Mouse (Mus musculus): ENCODE results near the gene Slc12a9. TPM values are rescaled to one million over a fixed set of nuclear protein-coding genes. Genes with fewer than 3 reads are reported as not detected.

Slc12a9 gene
- polyA plus RNA-seq, 1 experiment from 2014 or later, result 7.5 TPM

GRCm38 (mm10) chr5:137291381-137291926 is 41.9 kb downstream of the Slc12a9 start:
- H3K36me3 ChIP-seq (ENCODE audit: control insufficient read depth, insufficient read depth, low read length), result no peaks in the 10 kb centered on the region
- H3K9ac ChIP-seq (ENCODE audit: low read depth, low read length), result no peak overlapping the region
- H3K9me3 ChIP-seq (ENCODE audit: control insufficient read depth, low read length), result no peaks in the 10 kb centered on the region
- H3K4me3 ChIP-seq (ENCODE audit: low read depth, low read length), result no peak overlapping the region
- no peak overlapping the region for H3K27ac ChIP-seq (ENCODE audit: low read depth, low read length)
- H3K4me1 ChIP-seq (replicated peaks; ENCODE audit: control insufficient read depth, insufficient read depth, low read length), result peaks cover 18% of the 10 kb centered on the region
- H3K27me3 ChIP-seq (ENCODE audit: control insufficient read depth, insufficient read depth, low read length), result peaks cover 34% of the 10 kb centered on the region
- ATAC-seq (ENCODE audit: low FRiP score) (no peak), DNase-seq (ENCODE audit: low spot score) (no peak)
- 85% methylated on average over 15 of the region's 15 CpGs for WGBS
- no peak overlapping the region for H3K4me2 ChIP-seq (replicated peaks; ENCODE audit: low read depth, low read length)

GRCm38 (mm10) chr5:137290677-137291076 is 42.7 kb downstream of the Slc12a9 start:
- DNase-seq (ENCODE audit: low spot score) (peak; percentile 53), ATAC-seq (ENCODE audit: low FRiP score) (no peak)
- no peak overlapping the region for H3K9ac ChIP-seq (ENCODE audit: low read depth, low read length)
- no peak overlapping the region for H3K4me3 ChIP-seq (ENCODE audit: low read depth, low read length)
- peaks cover 34% of the 10 kb centered on the region for H3K27me3 ChIP-seq (ENCODE audit: control insufficient read depth, insufficient read depth, low read length)
- H3K27ac ChIP-seq (ENCODE audit: low read depth, low read length), result no peak overlapping the region
- WGBS, result 22% methylated on average over 15 of the region's 15 CpGs
- no peaks in the 10 kb centered on the region for H3K36me3 ChIP-seq (ENCODE audit: control insufficient read depth, insufficient read depth, low read length)
- peaks cover 18% of the 10 kb centered on the region for H3K4me1 ChIP-seq (replicated peaks; ENCODE audit: control insufficient read depth, insufficient read depth, low read length)
- no peaks in the 10 kb centered on the region for H3K9me3 ChIP-seq (ENCODE audit: control insufficient read depth, low read length)
- H3K4me2 ChIP-seq (replicated peaks; ENCODE audit: low read depth, low read length), result no peak overlapping the region

- H3K9me3 ChIP-seq (ENCODE audit: control insufficient read depth, low read length), result no peaks in the 10 kb centered on the region
- no peak for ATAC-seq (ENCODE audit: low FRiP score)
- H3K27me3 ChIP-seq (ENCODE audit: control insufficient read depth, insufficient read depth, low read length), result peaks cover 34% of the 10 kb centered on the region
- no peak for DNase-seq (ENCODE audit: low spot score)
- no peak overlapping the region for H3K27ac ChIP-seq (ENCODE audit: low read depth, low read length)
- H3K4me3 ChIP-seq (ENCODE audit: low read depth, low read length), result no peak overlapping the region
- no peaks in the 10 kb centered on the region for H3K36me3 ChIP-seq (ENCODE audit: control insufficient read depth, insufficient read depth, low read length)
- 48% methylated on average over 13 of the region's 13 CpGs for WGBS
- no peak overlapping the region for H3K4me2 ChIP-seq (replicated peaks; ENCODE audit: low read depth, low read length)
- no peak overlapping the region for H3K9ac ChIP-seq (ENCODE audit: low read depth, low read length)
- peaks cover 17% of the 10 kb centered on the region for H3K4me1 ChIP-seq (replicated peaks; ENCODE audit: control insufficient read depth, insufficient read depth, low read length)
Observed at GRCm38 (mm10) chr5:137289591-137290365, 43.6 kb downstream of the Slc12a9 start.

GRCm38 (mm10) chr5:137288999-137289470 is 44.4 kb downstream of the Slc12a9 start:
- 3% methylated on average over 25 of the region's 25 CpGs for WGBS
- Histone ChIP-seq H3K4me2 (replicated peaks; ENCODE audit: low read depth, low read length) (peak overlapping the region; percentile 93), H3K27me3 (ENCODE audit: control insufficient read depth, insufficient read depth, low read length) (peaks cover 34% of the 10 kb centered on the region), H3K9me3 (ENCODE audit: control insufficient read depth, low read length) (no peaks in the 10 kb centered on the region), H3K27ac (ENCODE audit: low read depth, low read length) (no peak overlapping the region), H3K36me3 (ENCODE audit: control insufficient read depth, insufficient read depth, low read length) (no peaks in the 10 kb centered on the region), H3K9ac (ENCODE audit: low read depth, low read length) (no peak overlapping the region), H3K4me3 (ENCODE audit: low read depth, low read length) (peak overlapping the region; percentile 42), H3K4me1 (replicated peaks; ENCODE audit: control insufficient read depth, insufficient read depth, low read length) (peaks cover 15% of the 10 kb centered on the region)
- peak; percentile 70 for DNase-seq (ENCODE audit: low spot score)
- ATAC-seq (ENCODE audit: low FRiP score), result no peak

- peaks cover 34% of the 10 kb centered on the region for H3K27me3 ChIP-seq (ENCODE audit: control insufficient read depth, insufficient read depth, low read length)
- H3K36me3 ChIP-seq (ENCODE audit: control insufficient read depth, insufficient read depth, low read length), result no peaks in the 10 kb centered on the region
- peak overlapping the region; percentile 42 for H3K4me3 ChIP-seq (ENCODE audit: low read depth, low read length)
- no peaks in the 10 kb centered on the region for H3K9me3 ChIP-seq (ENCODE audit: control insufficient read depth, low read length)
- peak overlapping the region; percentile 93 for H3K4me2 ChIP-seq (replicated peaks; ENCODE audit: low read depth, low read length)
- ATAC-seq (ENCODE audit: low FRiP score) (0 out of 2 replicates have a peak, but pooled peaks have one; percentile 24), DNase-seq (ENCODE audit: low spot score) (peak; percentile 48)
- peak overlapping the region; percentile 57 for H3K9ac ChIP-seq (ENCODE audit: low read depth, low read length)
- WGBS, result under 1% methylated on average over 63 of the region's 65 CpGs
- H3K27ac ChIP-seq (ENCODE audit: low read depth, low read length), result no peak overlapping the region
- peaks cover 15% of the 10 kb centered on the region for H3K4me1 ChIP-seq (replicated peaks; ENCODE audit: control insufficient read depth, insufficient read depth, low read length)
Observed at GRCm38 (mm10) chr5:137287953-137288743, 45.2 kb downstream of the Slc12a9 start.

GRCm38 (mm10) chr5:137287032-137287952 is 46.1 kb downstream of the Slc12a9 start, which contains the start of gene Ache:
Ache (plus strand) TSS chr5:137287519.
- peak; percentile 69 for ATAC-seq (ENCODE audit: low FRiP score)
- peak; percentile 68 for DNase-seq (ENCODE audit: low spot score)
- Histone ChIP-seq H3K9ac (ENCODE audit: low read depth, low read length) (peak within 1 kb of the TSS; percentile 57), H3K9me3 (ENCODE audit: control insufficient read depth, low read length) (no peaks in the 10 kb centered on the region), H3K4me3 (ENCODE audit: low read depth, low read length) (peak within 1 kb of the TSS; percentile 42), H3K27ac (ENCODE audit: low read depth, low read length) (peak within 1 kb of the TSS; percentile 47), H3K4me2 (replicated peaks; ENCODE audit: low read depth, low read length) (peak within 1 kb of the TSS; percentile 93), H3K36me3 (ENCODE audit: control insufficient read depth, insufficient read depth, low read length) (no peaks in the 10 kb centered on the region), H3K27me3 (ENCODE audit: control insufficient read depth, insufficient read depth, low read length) (peaks cover 34% of the 10 kb centered on the region), H3K4me1 (replicated peaks; ENCODE audit: control insufficient read depth, insufficient read depth, low read length) (peaks cover 15% of the 10 kb centered on the region)
- under 1% methylated on average over 40 of the region's 40 CpGs for WGBS

- ATAC-seq (ENCODE audit: low FRiP score) (peak; percentile 72), DNase-seq (ENCODE audit: low spot score) (peak; percentile 93)
- Histone ChIP-seq H3K4me3 (ENCODE audit: low read depth, low read length) (peak overlapping the region; percentile 38), H3K4me2 (replicated peaks; ENCODE audit: low read depth, low read length) (peak overlapping the region; percentile 93), H3K36me3 (ENCODE audit: control insufficient read depth, insufficient read depth, low read length) (no peaks in the 10 kb centered on the region), H3K27me3 (ENCODE audit: control insufficient read depth, insufficient read depth, low read length) (peaks cover 34% of the 10 kb centered on the region), H3K9ac (ENCODE audit: low read depth, low read length) (peak overlapping the region; percentile 53), H3K27ac (ENCODE audit: low read depth, low read length) (no peak overlapping the region), H3K4me1 (replicated peaks; ENCODE audit: control insufficient read depth, insufficient read depth, low read length) (peaks cover 15% of the 10 kb centered on the region), H3K9me3 (ENCODE audit: control insufficient read depth, low read length) (no peaks in the 10 kb centered on the region)
- WGBS, result under 1% methylated on average over 16 of the region's 16 CpGs
Observed at GRCm38 (mm10) chr5:137286655-137287031, 46.8 kb downstream of the Slc12a9 start.

GRCm38 (mm10) chr5:137285986-137286385 is 47.4 kb downstream of the Slc12a9 start:
- 51% methylated on average over 7 of the region's 7 CpGs for WGBS
- peaks cover 15% of the 10 kb centered on the region for H3K4me1 ChIP-seq (replicated peaks; ENCODE audit: control insufficient read depth, insufficient read depth, low read length)
- DNase-seq (ENCODE audit: low spot score) (no peak), ATAC-seq (ENCODE audit: low FRiP score) (no peak)
- no peak overlapping the region for H3K9ac ChIP-seq (ENCODE audit: low read depth, low read length)
- H3K36me3 ChIP-seq (ENCODE audit: control insufficient read depth, insufficient read depth, low read length), result no peaks in the 10 kb centered on the region
- peaks cover 34% of the 10 kb centered on the region for H3K27me3 ChIP-seq (ENCODE audit: control insufficient read depth, insufficient read depth, low read length)
- H3K4me3 ChIP-seq (ENCODE audit: low read depth, low read length), result no peak overlapping the region
- H3K27ac ChIP-seq (ENCODE audit: low read depth, low read length), result no peak overlapping the region
- H3K9me3 ChIP-seq (ENCODE audit: control insufficient read depth, low read length), result no peaks in the 10 kb centered on the region
- no peak overlapping the region for H3K4me2 ChIP-seq (replicated peaks; ENCODE audit: low read depth, low read length)

Measured in hindbrain, embryonic 11.5 days (tissue).